Mouse (Mus musculus) brain, embryonic 18.5 days (tissue): ENCODE measurements around the gene Pde4d.

Experiments used
- DNase-seq: peaks from one replicate; pipeline ENCODE4 v3.0.0-alpha.2; 2012; ENCODE audit warnings: low read depth, low spot score

The Pde4d gene

GRCm38 (mm10) chr13:109231848-109232460, 782.2 kb downstream of the Pde4d start:
- no peak for DNase-seq

DNA sequence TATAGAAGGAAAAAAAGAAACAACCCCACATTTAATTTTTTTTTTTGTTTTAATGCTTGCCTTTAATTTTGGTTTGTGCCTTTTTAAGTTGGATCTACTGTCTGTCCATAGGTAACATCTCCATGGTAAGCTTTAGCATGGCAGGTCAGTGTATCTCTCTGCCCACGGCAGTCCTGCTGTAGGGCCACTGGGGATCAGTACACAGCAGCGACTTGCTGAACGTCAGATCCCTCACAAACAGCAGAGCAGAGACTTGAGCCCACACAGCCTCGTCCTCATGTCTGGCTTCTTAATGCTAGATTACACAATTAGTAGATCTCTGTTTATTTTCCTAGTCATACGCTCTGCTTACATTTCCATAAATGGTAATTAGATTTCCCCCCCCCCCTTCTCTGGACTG, 782.8 kb downstream of the Pde4d start:
- DNase-seq, result no peak

GRCm38 (mm10) chr13:109233911-109234613, 784.3 kb downstream of the Pde4d start:
- DNase-seq, result peak; percentile 32

- no peak for DNase-seq
Observed at GRCm38 (mm10) chr13:109236047-109236446, 786.3 kb downstream of the Pde4d start.

DNA sequence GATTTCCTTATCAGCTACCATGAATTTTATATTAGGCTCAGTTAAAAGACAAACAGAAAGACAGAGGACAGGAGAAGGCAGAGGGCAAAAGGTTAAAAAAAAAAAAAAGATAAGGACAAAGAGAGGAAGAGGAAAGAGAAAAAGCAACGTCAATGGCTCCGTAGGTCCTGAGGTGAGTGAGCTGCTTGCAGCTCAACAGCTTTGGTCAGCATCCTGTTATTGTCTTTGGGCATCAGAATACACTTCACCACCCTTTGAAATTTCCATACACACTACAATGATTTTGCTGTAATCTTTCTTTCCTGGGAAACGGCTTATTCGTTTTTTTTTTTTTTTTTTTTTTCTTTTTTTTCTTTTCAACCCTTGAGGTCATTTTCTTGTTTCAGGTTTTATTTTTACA, 788.9 kb downstream of the Pde4d start:
- DNase-seq, result no peak

GRCm38 (mm10) chr13:109239296-109239695, 789.5 kb downstream of the Pde4d start:
- no peak for DNase-seq

GRCm38 (mm10) chr13:109242456-109243050, 792.8 kb downstream of the Pde4d start:
- no peak for DNase-seq

- DNase-seq, result no peak
Observed at GRCm38 (mm10) chr13:109243160-109243559, 793.4 kb downstream of the Pde4d start.

GRCm38 (mm10) chr13:109247061-109247460, 797.3 kb downstream of the Pde4d start:
- DNase-seq, result no peak

- DNase-seq, result no peak
Observed at GRCm38 (mm10) chr13:109249315-109249714, 799.6 kb downstream of the Pde4d start.

GRCm38 (mm10) chr13:109255634-109256033, 805.9 kb downstream of the Pde4d start:
- DNase-seq, result no peak

DNA sequence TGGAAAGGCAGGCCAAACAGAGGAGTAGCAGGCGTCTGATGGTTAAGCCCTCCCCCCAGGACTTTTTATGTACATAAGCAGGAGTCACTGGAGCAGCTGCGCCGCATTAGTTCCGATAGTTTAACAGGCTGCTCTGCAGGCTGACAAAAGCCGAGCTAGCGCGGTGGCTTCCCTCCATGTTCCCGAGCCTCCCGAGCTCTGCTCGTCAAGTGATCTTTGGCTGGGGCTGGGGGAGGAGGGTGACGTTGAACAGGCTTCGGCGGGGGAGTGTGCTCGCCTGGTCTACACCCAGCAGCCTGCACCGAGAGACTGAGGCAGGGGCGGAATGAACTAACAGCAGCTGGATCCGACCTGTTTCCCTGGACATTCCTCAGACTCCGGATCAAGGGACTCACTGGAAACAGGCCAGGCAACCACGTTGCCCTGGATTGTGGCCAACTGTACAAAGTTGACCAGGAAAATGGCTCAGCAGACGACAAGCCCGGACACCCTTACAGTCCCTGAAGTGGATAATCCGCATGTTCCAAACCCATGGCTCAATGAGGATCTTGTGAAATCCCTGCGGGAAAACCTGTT, 810.6 kb downstream of the Pde4d start:
- no peak for DNase-seq

DNA sequence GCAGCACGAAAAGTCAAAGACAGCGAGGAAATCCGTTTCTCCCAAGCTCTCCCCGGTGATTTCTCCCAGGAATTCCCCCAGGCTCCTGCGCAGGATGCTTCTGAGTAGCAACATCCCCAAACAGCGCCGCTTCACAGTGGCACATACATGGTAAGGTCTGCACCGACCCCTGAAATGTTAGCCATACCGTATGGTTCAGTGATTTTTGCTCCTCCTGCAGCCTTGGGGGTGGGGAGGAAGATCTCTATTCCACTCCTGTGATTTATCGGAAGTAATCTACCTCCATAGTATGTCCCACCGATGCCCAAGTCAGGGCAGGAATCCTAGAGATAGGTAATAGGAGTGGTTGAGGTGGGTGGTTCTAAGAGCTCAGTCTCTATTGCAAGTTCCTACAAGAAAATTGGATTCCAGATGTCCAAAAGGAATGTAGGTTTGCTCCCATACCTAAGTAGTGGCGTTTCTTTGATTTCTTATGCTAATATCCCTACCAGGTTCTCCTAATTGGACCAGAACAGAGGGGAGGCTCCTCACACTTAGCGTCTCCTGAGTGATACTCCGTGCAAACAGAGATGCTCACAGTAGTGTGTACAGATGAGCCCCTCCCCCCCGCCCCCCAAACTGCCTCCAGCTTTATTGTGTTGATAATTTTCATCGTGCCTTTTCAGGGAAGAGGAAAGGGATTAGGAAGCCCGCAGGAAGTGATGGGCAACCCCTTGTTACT, 811.2 kb downstream of the Pde4d start:
- no peak for DNase-seq

GRCm38 (mm10) chr13:109261642-109262220, 812.0 kb downstream of the Pde4d start:
- DNase-seq, result no peak

GRCm38 (mm10) chr13:109262501-109262900, 812.8 kb downstream of the Pde4d start:
- DNase-seq, result no peak

- no peak for DNase-seq
Observed at GRCm38 (mm10) chr13:109263833-109264232, 814.1 kb downstream of the Pde4d start.

DNA sequence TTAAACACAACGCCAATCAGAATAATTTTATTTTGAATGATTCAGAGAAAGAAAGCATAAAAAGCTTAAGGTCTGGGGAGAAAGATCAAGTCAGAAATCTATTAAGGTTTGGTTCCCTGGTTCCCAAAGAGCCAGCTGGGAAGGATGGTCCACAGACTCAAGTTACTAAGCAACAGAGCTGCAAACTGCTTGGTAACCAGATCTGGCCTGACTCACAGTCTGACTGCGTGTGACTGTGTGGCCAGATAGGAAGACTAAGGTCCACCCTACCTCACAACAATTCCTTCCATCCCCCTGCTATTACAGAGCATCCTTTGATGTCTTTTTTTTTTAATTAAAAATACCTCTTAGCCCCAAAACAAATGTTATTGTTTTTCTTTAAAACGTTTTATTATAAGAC, 818.5 kb downstream of the Pde4d start:
- no peak for DNase-seq

- no peak for DNase-seq
Observed at GRCm38 (mm10) chr13:109268659-109269322, 819.0 kb downstream of the Pde4d start.

DNA sequence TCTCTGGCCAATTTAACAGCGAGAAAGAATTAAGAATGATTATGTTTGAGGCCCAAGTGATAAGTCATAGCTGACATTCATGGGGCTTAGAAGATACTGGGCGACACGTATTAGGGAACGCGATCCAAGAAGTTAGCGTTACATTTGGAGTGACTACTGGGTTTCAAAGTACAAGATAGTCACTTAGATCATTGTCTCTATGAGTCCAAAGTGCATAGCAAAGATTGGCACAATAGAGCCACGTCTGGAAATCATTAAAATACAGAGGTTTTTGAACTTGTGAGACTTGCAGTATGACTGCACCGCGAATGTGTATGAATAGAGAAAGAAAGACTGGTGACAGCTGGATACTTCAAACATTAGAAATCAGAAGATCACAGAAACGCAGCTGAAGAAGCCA, 825.1 kb downstream of the Pde4d start:
- no peak for DNase-seq

- no peak for DNase-seq
Observed at GRCm38 (mm10) chr13:109277792-109278191, 828.0 kb downstream of the Pde4d start.

- no peak for DNase-seq
Observed at GRCm38 (mm10) chr13:109278504-109278912, 828.8 kb downstream of the Pde4d start.
